Mouse (Mus musculus): Measurements from ENCODE around the gene Coa6. TPM values are rescaled to one million over a fixed set of nuclear protein-coding genes. Genes with fewer than 3 reads are reported as not detected.

Gene Coa6
- total and polyA plus RNA-seq, 3 experiments: 26.6 to 30.3 (median 29.1) TPM

- dilution Hi-C loops (cut with MboI; ENCODE audit: extremely low pct_ligation_motif_present, extremely low pct_unique_long_range_greater_than_20kb, low sequenced_read_pairs): no loop called here
- H3K36me3 ChIP-seq (replicated peaks in 1 of 2; ENCODE audit: control insufficient read depth in 1 of 2, insufficient read depth in 1 of 2, low read length in 1 of 2): peaks cover 70 to 90% of the 10 kb centered on the region in 2 experiments
Observed at GRCm38 (mm10) chr8:126464071-126464470, 41.8 kb downstream of the Coa6 start.

GRCm38 (mm10) chr8:126473802-126474298 lies 51.5 kb downstream of the Coa6 start:
- Histone ChIP-seq H3K36me3 (replicated peaks in 1 of 2; ENCODE audit: control insufficient read depth in 1 of 2, insufficient read depth in 1 of 2, low read length in 1 of 2) (peaks cover 13 to 23% of the 10 kb centered on the region in 2 experiments), H3K79me2 (replicated peaks; ENCODE audit: control insufficient read depth, extremely low read depth, insufficient read depth, poor library complexity, severe bottlenecking) (peaks cover 21% of the 10 kb centered on the region), H3K9ac (ENCODE audit: insufficient read depth, low read depth) (peak overlapping the region; percentile 49; the same call in 1 of the 2 replicates), H3K27ac (ENCODE audit: insufficient read depth, low read depth) (no peak overlapping the region), H3K4me2 (ENCODE audit: insufficient read depth, low read depth, poor library complexity, severe bottlenecking) (peak overlapping the region; percentile 97), H3K27me3 (replicated peaks) (peaks cover 3% of the 10 kb centered on the region), H3K4me3 (replicated peaks in 1 of 3; ENCODE audit: low read depth in 2 of 3, low read length in 2 of 3, poor library complexity in 1 of 3) (peak overlapping the region; percentile 78 to 95 (median 95)), H3K9me3 (replicated peaks; ENCODE audit: low read length) (no peaks in the 10 kb centered on the region), H3K4me1 (ENCODE audit: control insufficient read depth in 1 of 2, insufficient read depth in 2 of 2) (peaks cover 0 to 17% of the 10 kb centered on the region in 2 experiments; a peak in 3 of 4 replicates)
- no peak for DNase-seq (ENCODE audit: extremely low read depth)
- dilution Hi-C loops (cut with MboI; ENCODE audit: extremely low pct_ligation_motif_present, extremely low pct_unique_long_range_greater_than_20kb, low sequenced_read_pairs): no loop called here
- in situ Hi-C loops (cut with MboI; ENCODE audit: low pct_ligation_motif_present, low pct_unique_long_range_greater_than_20kb, low sequenced_read_pairs): loop anchor here (10.0 kb wide), 1 partner anchor 209 kb away; no protein-coding TSS in a partner anchor
- no peak for TF ChIP-seq USF1 (IDR thresholded peaks at IDR 0.05; ENCODE audit: low read depth, low read length)
- TF ChIP-seq SIN3A (IDR thresholded peaks at IDR 0.05; ENCODE audit: low read length): peak; percentile 12; the same call in 1 of the 2 replicates
- TF ChIP-seq MYC (IDR thresholded peaks at IDR 0.05; ENCODE audit: low read depth, low read length): peak; percentile 47; the same call in 1 of the 2 replicates
- TF ChIP-seq SMC3 (IDR thresholded peaks at IDR 0.05; ENCODE audit: low read depth, low read length): no peak
- peak; percentile 72 for TF ChIP-seq MXI1 (IDR thresholded peaks at IDR 0.05; ENCODE audit: low read depth, low read length)
- peak; percentile 87 for TF ChIP-seq BHLHE40 (IDR thresholded peaks at IDR 0.05; ENCODE audit: low read depth, low read length)
- no peak for TF ChIP-seq POLR2AphosphoS2 (IDR thresholded peaks at IDR 0.05; ENCODE audit: low read depth, low read length)
- TF ChIP-seq EP300 (IDR thresholded peaks at IDR 0.05; ENCODE audit: low read length): no peak

More at GRCm38 (mm10) chr8:126464071-126464470, 41.8 kb downstream of the Coa6 start:
- no peak overlapping the region for H3K9ac ChIP-seq (ENCODE audit: insufficient read depth, low read depth)
- no peaks in the 10 kb centered on the region for H3K79me2 ChIP-seq (replicated peaks; ENCODE audit: control insufficient read depth, extremely low read depth, insufficient read depth, poor library complexity, severe bottlenecking)
- no peak for TF ChIP-seq ZMIZ1 (IDR thresholded peaks at IDR 0.05; ENCODE audit: low read depth, low read length)
- TF ChIP-seq MAZ (IDR thresholded peaks at IDR 0.05; ENCODE audit: low read depth, low read length): no peak
- no peak for TF ChIP-seq NELFE (IDR thresholded peaks at IDR 0.05; ENCODE audit: low read depth, low read length)
- no peak for TF ChIP-seq CTCF (conservative IDR thresholded peaks at IDR 0.05 in 1 of 2, IDR thresholded peaks at IDR 0.05 in 1 of 2; ENCODE audit: low read depth in 2 of 2, low read length in 2 of 2)
- TF ChIP-seq SIN3A (IDR thresholded peaks at IDR 0.05; ENCODE audit: low read length): no peak
- no peak for TF ChIP-seq NRF1 (IDR thresholded peaks at IDR 0.05; ENCODE audit: low read depth, low read length)
- no peak for TF ChIP-seq TCF12 (IDR thresholded peaks at IDR 0.05; ENCODE audit: low read depth, low read length)
- no peak for TF ChIP-seq USF2 (conservative IDR thresholded peaks at IDR 0.05; ENCODE audit: low read depth, low read length)
- no peak for TF ChIP-seq ZKSCAN1 (IDR thresholded peaks at IDR 0.05; ENCODE audit: borderline replicate concordance, low read depth, low read length)
- no peak for TF ChIP-seq GABPA (IDR thresholded peaks at IDR 0.05; ENCODE audit: insufficient replicate concordance, low read depth, low read length)
- TF ChIP-seq RAD21 (IDR thresholded peaks at IDR 0.05; ENCODE audit: low read depth, low read length): no peak
- no peak for TF ChIP-seq POLR2A (IDR thresholded peaks at IDR 0.05; ENCODE audit: low read depth, low read length)
- no peak for TF ChIP-seq TBP (conservative IDR thresholded peaks at IDR 0.05; ENCODE audit: low read depth, low read length)
- H3K4me3 ChIP-seq (replicated peaks in 1 of 3; ENCODE audit: low read depth in 2 of 3, low read length in 2 of 3, poor library complexity in 1 of 3): no peak overlapping the region
- in situ Hi-C loops (cut with MboI; ENCODE audit: low pct_ligation_motif_present, low pct_unique_long_range_greater_than_20kb, low sequenced_read_pairs): no loop called here
- no peak overlapping the region for H3K27ac ChIP-seq (ENCODE audit: insufficient read depth, low read depth)
- DNase-seq (ENCODE audit: extremely low read depth): no peak
- no peak overlapping the region for H3K4me2 ChIP-seq (ENCODE audit: insufficient read depth, low read depth, poor library complexity, severe bottlenecking)
- H3K27me3 ChIP-seq (replicated peaks): no peaks in the 10 kb centered on the region
- no peaks in the 10 kb centered on the region for H3K9me3 ChIP-seq (replicated peaks; ENCODE audit: low read length)
- H3K4me1 ChIP-seq (ENCODE audit: control insufficient read depth in 1 of 2, insufficient read depth in 2 of 2): peaks cover 0 to 13% of the 10 kb centered on the region in 2 experiments; a peak in 1 of 4 replicates

Data from CH12.LX (cell line).